Mouse (Mus musculus) pancreas, adult 10 weeks (tissue): ENCODE results near the gene Zfand3. TPM values are rescaled to one million over a fixed set of nuclear protein-coding genes. Genes with fewer than 3 reads are reported as not detected.

Source experiments
- polyA plus RNA-seq: library from polyadenylated mRNA; stranded (reverse); fragments of 350-450 nt; fragmentation: Illumina TruSeq; extraction: RNeasy Lipid Tissue Mini Kit (QIAGEN cat#74804); gene quantifications from one replicate; pipeline ENCODE4 v1.2.3, GENCODE M21; 2015; ENCODE audit warnings: low read depth, low replicate concordance; ENCODE audit not compliant: insufficient read depth

Gene Zfand3
- polyA plus RNA-seq: 20.3 TPM

DNA sequence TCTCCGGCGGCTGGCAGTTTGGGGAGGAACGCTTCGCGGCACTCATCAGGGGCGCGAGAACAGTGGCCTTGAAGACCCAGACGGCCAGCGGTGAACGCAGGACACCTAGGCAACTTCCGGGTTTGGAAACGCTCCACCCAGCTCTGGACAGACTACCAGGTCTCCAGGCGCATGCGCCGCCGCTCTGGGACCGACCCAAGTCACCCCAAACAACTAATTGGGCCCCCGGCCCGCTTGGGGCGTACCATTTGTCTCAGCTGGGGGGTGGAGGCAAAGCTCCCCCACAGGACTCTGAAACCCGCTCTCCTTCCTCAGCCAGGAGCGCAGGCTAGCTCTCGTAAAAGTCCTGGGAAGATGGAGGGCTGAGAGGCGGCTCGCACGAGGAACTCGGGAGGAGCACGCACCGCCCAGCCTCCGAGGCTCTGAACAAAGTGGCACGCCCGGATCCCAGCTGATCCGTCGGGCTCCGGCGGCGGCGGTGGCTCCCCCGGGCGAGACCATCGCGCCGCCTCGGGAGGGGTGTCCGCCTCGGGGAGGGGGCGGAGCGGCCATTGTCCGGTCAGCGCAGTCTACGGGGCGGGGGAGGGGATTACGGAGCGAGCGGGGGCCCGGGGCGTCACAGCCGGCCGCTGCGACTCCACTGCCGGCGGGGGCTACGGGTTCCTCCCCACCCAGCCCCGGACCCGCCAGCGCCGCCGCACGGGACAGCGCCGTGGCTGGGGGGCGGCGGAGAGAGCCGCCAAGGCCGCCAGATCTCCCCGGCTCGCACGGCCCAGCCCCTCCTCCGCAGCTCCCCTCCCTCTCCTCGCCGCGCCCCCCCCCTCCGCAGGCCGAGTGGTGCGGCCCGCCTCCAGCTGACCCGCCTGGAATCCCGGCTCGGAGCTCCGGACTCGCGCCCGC, at the start of gene Zfand3:
Gene Zfand3 (plus strand): TSS at position 531 of the 900 bp plus-strand sequence.

DNA sequence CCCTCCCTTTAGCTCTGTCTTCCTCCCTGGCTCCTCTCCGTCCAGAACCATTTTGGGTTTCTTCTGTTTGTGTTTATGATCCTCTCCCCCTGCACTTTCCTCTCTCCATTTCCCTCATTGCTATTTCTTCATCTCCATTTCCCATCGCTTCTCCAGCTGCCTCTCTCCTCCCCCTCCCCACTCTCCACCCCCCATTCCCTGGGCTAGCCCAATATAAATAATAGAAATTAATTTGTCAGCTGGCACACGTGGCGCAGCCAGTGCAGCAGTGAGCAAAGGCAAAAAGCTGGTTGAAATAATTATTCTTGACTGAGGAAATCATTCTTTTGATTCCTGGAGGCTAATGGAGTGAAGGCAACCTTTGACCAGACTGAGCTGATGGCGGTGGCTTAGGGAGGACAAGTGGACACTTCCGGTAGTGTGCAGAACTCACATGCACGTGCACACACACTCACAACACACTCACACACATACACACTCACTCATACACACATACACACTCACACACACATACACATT, 34.4 kb upstream of the Zfand3 start, which contains the start of gene Mdga1:
Gene Mdga1 (minus strand): TSS at position 51 of the 519 bp plus-strand sequence.

Other genes with a start within 250 kb of the Zfand3 start
- gene Mdga1, start 34.6 kb upstream of the Zfand3 start, polyA plus RNA-seq: not detected